8 mouse cellular contexts compared by ENCODE assay signal in the genomic region with DNA sequence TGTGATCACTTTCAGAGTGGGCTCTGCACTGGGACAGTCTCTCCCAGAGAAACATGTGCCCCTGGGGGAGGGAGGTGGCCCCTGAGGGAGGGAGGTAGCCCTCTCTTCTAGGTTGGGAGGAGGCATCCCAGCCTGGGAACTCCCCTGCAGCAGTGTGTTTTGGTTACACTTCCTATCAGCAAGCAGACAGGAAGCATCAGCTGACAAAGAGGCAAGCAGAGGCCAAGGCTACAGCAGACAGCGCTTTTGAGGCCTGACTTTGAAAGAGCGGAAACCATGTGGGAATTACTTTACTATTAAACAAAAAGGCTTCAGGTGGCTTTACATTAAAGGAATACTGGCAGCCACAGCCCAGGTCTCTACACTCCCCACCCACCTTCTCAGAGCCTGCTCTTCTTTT.
A peak's percentile ranks its signal among the peaks of the same experiment; 100 is the strongest.
DNase-seq lines count a peak whose midpoint lies in the region; ATAC-seq lines count a peak whose summit lies in the region.

No protein-coding gene starts in this region.

- H3K36me3 ChIP-seq in embryonic facial prominence, embryonic 10.5 days (replicated peaks), result 0 out of 2 replicates have a peak, but pooled peaks cover 9% of the 10 kb centered on the region
- H3K36me3 ChIP-seq in stomach, embryonic 14.5 days (ENCODE audit: control insufficient read depth, insufficient read depth, low read length), result no peaks in the 10 kb centered on the region
- no peaks in the 10 kb centered on the region for H3K36me3 ChIP-seq in forebrain, embryonic 16.5 days (ENCODE audit: control insufficient read depth, insufficient read depth)

- H3K4me2 ChIP-seq in stomach, embryonic 14.5 days (replicated peaks; ENCODE audit: low read depth, low read length), result no peak overlapping the region
- H3K4me2 ChIP-seq in forebrain, embryonic 16.5 days (ENCODE audit: low read length), result no peak overlapping the region

- no peaks in the 10 kb centered on the region for H3K27me3 ChIP-seq in embryonic facial prominence, embryonic 10.5 days (replicated peaks; ENCODE audit: low read depth, poor library complexity, severe bottlenecking)
- H3K27me3 ChIP-seq in stomach, embryonic 14.5 days (ENCODE audit: control insufficient read depth, insufficient read depth, low read length), result no peaks in the 10 kb centered on the region
- H3K27me3 ChIP-seq in forebrain, embryonic 16.5 days (replicated peaks; ENCODE audit: control insufficient read depth, insufficient read depth, low read length), result no peaks in the 10 kb centered on the region

- H3K9ac ChIP-seq in stomach, embryonic 14.5 days (replicated peaks; ENCODE audit: low read depth, low read length), result no peak overlapping the region
- H3K9ac ChIP-seq in forebrain, embryonic 16.5 days (replicated peaks; ENCODE audit: low read depth, low read length), result no peak overlapping the region

- H3K4me3 ChIP-seq in embryonic facial prominence, embryonic 10.5 days, result no peak overlapping the region
- no peak overlapping the region for H3K4me3 ChIP-seq in stomach, embryonic 14.5 days (ENCODE audit: low read depth, low read length)
- H3K4me3 ChIP-seq in forebrain, embryonic 16.5 days (replicated peaks; ENCODE audit: low read length), result no peak overlapping the region

- no peaks in the 10 kb centered on the region for H3K9me3 ChIP-seq in embryonic facial prominence, embryonic 10.5 days
- H3K9me3 ChIP-seq in stomach, embryonic 14.5 days (ENCODE audit: control insufficient read depth, low read depth, low read length), result no peaks in the 10 kb centered on the region
- no peaks in the 10 kb centered on the region for H3K9me3 ChIP-seq in forebrain, embryonic 16.5 days (ENCODE audit: control insufficient read depth, low read length)

- 43% methylated on average over 2 of the region's 2 CpGs for WGBS in embryonic facial prominence, embryonic 10.5 days
- 22% methylated on average over 2 of the region's 2 CpGs for WGBS in stomach, embryonic 14.5 days
- WGBS in forebrain, embryonic 16.5 days, result 86% methylated on average over 2 of the region's 2 CpGs

- peaks cover 12% of the 10 kb centered on the region for H3K4me1 ChIP-seq in embryonic facial prominence, embryonic 10.5 days
- H3K4me1 ChIP-seq in stomach, embryonic 14.5 days (ENCODE audit: control insufficient read depth, insufficient read depth, low read length), result peaks cover 8% of the 10 kb centered on the region; the same call in 1 of the 2 replicates
- no peaks in the 10 kb centered on the region for H3K4me1 ChIP-seq in forebrain, embryonic 16.5 days (replicated peaks; ENCODE audit: control insufficient read depth, insufficient read depth, low read length)

- peak; percentile 97 for ATAC-seq in inflammation-experienced regulatory T-cells, adult 6 months
- peak; percentile 77; the same call in 1 of the 2 replicates for ATAC-seq in stomach, embryonic 14.5 days (ENCODE audit: insufficient number of reproducible peaks, insufficient read depth, low FRiP score, low read depth)
- no peak for ATAC-seq in forebrain, embryonic 16.5 days

- H3K27ac ChIP-seq in embryonic facial prominence, embryonic 10.5 days (replicated peaks), result peak overlapping the region; percentile 7; the same call in 1 of the 2 replicates
- H3K27ac ChIP-seq in stomach, embryonic 14.5 days (ENCODE audit: low read length), result peak overlapping the region; percentile 46
- no peak overlapping the region for H3K27ac ChIP-seq in forebrain, embryonic 16.5 days (ENCODE audit: low read length)

- peak; percentile 42 for DNase-seq in adrenal gland, adult 2 months
- DNase-seq in adrenal gland, adult 18-20 months (ENCODE audit: low spot score in 2 of 2), result no peak
- peak; percentile 22 for DNase-seq in embryonic facial prominence, embryonic 10.5 days (ENCODE audit: low spot score)
- DNase-seq in lung, adult 18-20 months, result peak; percentile 57 to 67
- no peak for DNase-seq in layer of hippocampus, adult 18-20 months (ENCODE audit: low spot score in 2 of 2)

Comparison
In these comparisons a context has a peak if more than half of its experiments do, and no peak if none do; other contexts are left out.
1. DNase-seq: peak in adrenal gland, adult 2 months (single experiment), embryonic facial prominence, embryonic 10.5 days (single experiment) and lung, adult 18-20 months (2 of 2); none in adrenal gland, adult 18-20 months (0 of 2) and layer of hippocampus, adult 18-20 months (0 of 2).